Mouse (Mus musculus) stomach, postnatal 0 days (tissue): Measurements from ENCODE around the gene Fcho1.

Experiments used
- CTCF ChIP-seq: IDR thresholded peaks from 2 replicates; pipeline ENCODE4 v1.5.1; 2016; ENCODE audit warnings: antibody characterized with exemption, low read depth, mild to moderate bottlenecking, moderate library complexity
- EP300 ChIP-seq: optimal IDR thresholded peaks from 2 replicates; pipeline ENCODE3; 2016; ENCODE audit warnings: antibody characterized with exemption

- TF ChIP-seq CTCF (no peak), EP300 (no peak)
These were observed 8.4 kb downstream of the Fcho1 start for GRCm38 (mm10) chr8:71717096-71717495.
